Comparison of ENCODE assay signal across 9 mouse cellular contexts in genomic region chr4:114688356-114688972, GRCm38 (mm10).
A peak's percentile ranks its signal among the peaks of the same experiment; 100 is the strongest.
DNase-seq lines count a peak whose midpoint lies in the region; ATAC-seq and TF ChIP-seq lines count a peak whose summit lies in the region.
"Had no signal": no experiment of that assay in that cellular context is flagged by ENCODE, and none has a peak within 500 bp of the region (broad histone marks: within the 10 kb centered on the region; RNA-seq: fewer than 3 reads in every experiment).

No protein-coding gene starts in this region.

- 15% methylated on average over 15 of the region's 16 CpGs for WGBS in stomach, embryonic 14.5 days
- 18% methylated on average over 16 of the region's 16 CpGs for WGBS in stomach, postnatal 0 days
- 26% methylated on average over 16 of the region's 16 CpGs for WGBS in hindbrain, embryonic 15.5 days

- H3K36me3 ChIP-seq in stomach, embryonic 14.5 days (ENCODE audit: control insufficient read depth, insufficient read depth, low read length) = no peaks in the 10 kb centered on the region
- H3K36me3 ChIP-seq in stomach, postnatal 0 days (ENCODE audit: control insufficient read depth, insufficient read depth, low read length) = no peaks in the 10 kb centered on the region
- no peaks in the 10 kb centered on the region for H3K36me3 ChIP-seq in hindbrain, embryonic 15.5 days

- H3K4me1 ChIP-seq in stomach, embryonic 14.5 days (ENCODE audit: control insufficient read depth, insufficient read depth, low read length) = 0 out of 2 replicates have a peak, but pooled peaks cover 7% of the 10 kb centered on the region
- H3K4me1 ChIP-seq in stomach, postnatal 0 days (replicated peaks; ENCODE audit: control insufficient read depth, insufficient read depth) = no peaks in the 10 kb centered on the region
- H3K4me1 ChIP-seq in hindbrain, embryonic 15.5 days (replicated peaks) = no peaks in the 10 kb centered on the region

- no peak for TF ChIP-seq CTCF in stomach, postnatal 0 days (IDR thresholded peaks at IDR 0.05; ENCODE audit: low read depth)

- H3K4me2 ChIP-seq in stomach, embryonic 14.5 days (replicated peaks; ENCODE audit: low read depth, low read length) = 0 out of 2 replicates have a peak overlapping the region, but pooled peaks have one; percentile 1
- H3K4me2 ChIP-seq in stomach, postnatal 0 days (replicated peaks; ENCODE audit: low read depth) = no peak overlapping the region
- H3K4me2 ChIP-seq in hindbrain, embryonic 15.5 days = no peak overlapping the region

- H3K4me3 ChIP-seq in stomach, embryonic 14.5 days (ENCODE audit: low read depth, low read length) = no peak overlapping the region
- H3K4me3 ChIP-seq in stomach, postnatal 0 days (ENCODE audit: low read depth, low read length) = no peak overlapping the region
- H3K4me3 ChIP-seq in hindbrain, embryonic 15.5 days = no peak overlapping the region
- H3K4me3 ChIP-seq: megakaryocyte, embryonic 14.5 days had no signal

- no peak overlapping the region; the same call in 1 of the 2 replicates for H3K27ac ChIP-seq in stomach, embryonic 14.5 days (ENCODE audit: low read length)
- no peak overlapping the region for H3K27ac ChIP-seq in stomach, postnatal 0 days (replicated peaks)
- H3K27ac ChIP-seq in hindbrain, embryonic 15.5 days (replicated peaks) = no peak overlapping the region

- no peak for ATAC-seq in stomach, embryonic 14.5 days (ENCODE audit: insufficient number of reproducible peaks, insufficient read depth, low FRiP score, low read depth)
- ATAC-seq in stomach, postnatal 0 days (ENCODE audit: low FRiP score, low TSS enrichment) = no peak
- ATAC-seq in hindbrain, embryonic 15.5 days (ENCODE audit: low FRiP score, low read depth) = peak; percentile 31; the same call in 1 of the 2 replicates
- ATAC-seq in cerebellum, adult (ENCODE audit: insufficient number of reproducible peaks, low FRiP score, low TSS enrichment) = no peak

- no peaks in the 10 kb centered on the region for H3K9me3 ChIP-seq in stomach, embryonic 14.5 days (ENCODE audit: control insufficient read depth, low read depth, low read length)
- H3K9me3 ChIP-seq in stomach, postnatal 0 days (ENCODE audit: control insufficient read depth, low read length) = no peaks in the 10 kb centered on the region
- H3K9me3 ChIP-seq in hindbrain, embryonic 15.5 days = no peaks in the 10 kb centered on the region
- H3K9me3 ChIP-seq: megakaryocyte, embryonic 14.5 days had no signal

- no peak overlapping the region for H3K9ac ChIP-seq in stomach, embryonic 14.5 days (replicated peaks; ENCODE audit: low read depth, low read length)
- no peak overlapping the region for H3K9ac ChIP-seq in stomach, postnatal 0 days (ENCODE audit: low read length)
- no peak overlapping the region for H3K9ac ChIP-seq in hindbrain, embryonic 15.5 days

- intact Hi-C loops in left cerebral cortex, postnatal 36 days (cut with DNase I) = no loop called here

- TF ChIP-seq EP300 in stomach, postnatal 0 days (optimal IDR thresholded peaks at IDR 0.05) = no peak

- DNase-seq in stomach, postnatal 0 days (ENCODE audit: low spot score) = no peak
- peak; percentile 57 to 73 for DNase-seq in kidney, postnatal 4 days
- no peak for DNase-seq in left cerebral cortex, postnatal 36 days (ENCODE audit: low spot score in 2 of 2)
- DNase-seq in adrenal gland, postnatal 25 days = no peak
- DNase-seq: cerebellum, postnatal 36 days had no signal

- H3K27me3 ChIP-seq in stomach, embryonic 14.5 days (ENCODE audit: control insufficient read depth, insufficient read depth, low read length) = no peaks in the 10 kb centered on the region
- H3K27me3 ChIP-seq in stomach, postnatal 0 days (ENCODE audit: control insufficient read depth, insufficient read depth, low read length) = no peaks in the 10 kb centered on the region
- H3K27me3 ChIP-seq in hindbrain, embryonic 15.5 days = peaks cover 8% of the 10 kb centered on the region; the same call in 1 of the 2 replicates

Comparison
In these comparisons a context has a peak if more than half of its experiments do, and no peak if none do; other contexts are left out.
1. DNase-seq: peak in kidney, postnatal 4 days (2 of 2); none in stomach, postnatal 0 days (single experiment), left cerebral cortex, postnatal 36 days (0 of 2) and adrenal gland, postnatal 25 days (single experiment).